8 mouse cellular contexts compared by ENCODE assay signal in genomic region chr7:28945416-28946270, GRCm38 (mm10). TPM values are rescaled to one million over a fixed set of nuclear protein-coding genes. Genes with fewer than 3 reads are reported as not detected.
DNase-seq lines count a peak whose midpoint lies in the region; ATAC-seq and TF ChIP-seq lines count a peak whose summit lies in the region.

No protein-coding gene starts in this region.

- peak; percentile 71 for DNase-seq in embryo, embryonic 10 days (ENCODE audit: low spot score)
- DNase-seq in hindbrain, embryonic 14.5 days (ENCODE audit: low spot score), result no peak
- DNase-seq in adrenal gland, adult 8-10 months, result no peak
- no peak for DNase-seq in frontal cortex, adult 2 months (ENCODE audit: extremely low spot score in 1 of 2, low spot score in 1 of 2)
- DNase-seq in left cerebral cortex, adult 18-20 months (ENCODE audit: low spot score in 2 of 2), result no peak
- no peak for DNase-seq in c-Kit-positive CD71-positive TER-119-positive erythroid progenitor cells, embryonic 14.5 days (ENCODE audit: low spot score)

- H3K36me3 ChIP-seq in ES-Bruce4 (ENCODE audit: control insufficient read depth, insufficient read depth, low read length, poor library complexity, severe bottlenecking), result peaks cover 28% of the 10 kb centered on the region; the same call in 1 of the 2 replicates
- peaks cover 3% of the 10 kb centered on the region; the same call in 1 of the 2 replicates for H3K36me3 ChIP-seq in hindbrain, embryonic 14.5 days (replicated peaks; ENCODE audit: control insufficient read depth, insufficient read depth)
- H3K36me3 ChIP-seq in liver, embryonic 16.5 days (ENCODE audit: control insufficient read depth, insufficient read depth), result no peaks in the 10 kb centered on the region; the same call in 1 of the 2 replicates

- H3K4me2 ChIP-seq in hindbrain, embryonic 14.5 days (replicated peaks), result no peak overlapping the region
- H3K4me2 ChIP-seq in liver, embryonic 16.5 days (ENCODE audit: low read depth, low read length), result no peak overlapping the region

- TF ChIP-seq POLR2A in ES-Bruce4 (IDR thresholded peaks at IDR 0.05; ENCODE audit: insufficient read depth, low read length), result no peak

- H3K27me3 ChIP-seq in ES-Bruce4 (ENCODE audit: control insufficient read depth, insufficient read depth, low read length, poor library complexity, severe bottlenecking), result no peaks in the 10 kb centered on the region
- H3K27me3 ChIP-seq in hindbrain, embryonic 14.5 days (ENCODE audit: control insufficient read depth, insufficient read depth, low read length), result no peaks in the 10 kb centered on the region
- no peaks in the 10 kb centered on the region for H3K27me3 ChIP-seq in liver, embryonic 16.5 days (ENCODE audit: control insufficient read depth, insufficient read depth, low read depth, low read length)

- no peaks in the 10 kb centered on the region for H3K9me3 ChIP-seq in ES-Bruce4 (replicated peaks; ENCODE audit: control insufficient read depth, insufficient read depth, low read length, poor library complexity, severe bottlenecking)
- H3K9me3 ChIP-seq in hindbrain, embryonic 14.5 days (ENCODE audit: control insufficient read depth, low read length), result no peaks in the 10 kb centered on the region
- H3K9me3 ChIP-seq in liver, embryonic 16.5 days (replicated peaks; ENCODE audit: control insufficient read depth, low read length), result no peaks in the 10 kb centered on the region

- ATAC-seq in hindbrain, embryonic 14.5 days (ENCODE audit: low FRiP score), result no peak
- peak; percentile 10; the same call in 1 of the 2 replicates for ATAC-seq in liver, embryonic 16.5 days (ENCODE audit: low read depth)

- 51% methylated on average over 10 of the region's 10 CpGs for WGBS in hindbrain, embryonic 14.5 days
- 57% methylated on average over 10 of the region's 10 CpGs for WGBS in liver, embryonic 16.5 days (ENCODE audit: insufficient replicate concordance)

- TF ChIP-seq EP300 in ES-Bruce4 (IDR thresholded peaks at IDR 0.05; ENCODE audit: insufficient read depth, low read depth, low read length), result peak; percentile 85

- no peak overlapping the region for H3K4me3 ChIP-seq in ES-Bruce4 (ENCODE audit: low read depth, low read length)
- H3K4me3 ChIP-seq in hindbrain, embryonic 14.5 days (replicated peaks; ENCODE audit: low read length), result no peak overlapping the region
- no peak overlapping the region for H3K4me3 ChIP-seq in liver, embryonic 16.5 days (ENCODE audit: low read depth, low read length)

- peaks cover 7% of the 10 kb centered on the region for H3K4me1 ChIP-seq in ES-Bruce4 (ENCODE audit: control insufficient read depth, insufficient read depth, low read length)
- peaks cover 17% of the 10 kb centered on the region for H3K4me1 ChIP-seq in hindbrain, embryonic 14.5 days (replicated peaks; ENCODE audit: control insufficient read depth, insufficient read depth, low read length)
- peaks cover 48% of the 10 kb centered on the region for H3K4me1 ChIP-seq in liver, embryonic 16.5 days (ENCODE audit: control insufficient read depth, low read depth, low read length)

- H3K9ac ChIP-seq in ES-Bruce4 (ENCODE audit: low read depth, poor library complexity, severe bottlenecking), result peak overlapping the region; percentile 46; the same call in 1 of the 2 replicates
- H3K9ac ChIP-seq in hindbrain, embryonic 14.5 days, result no peak overlapping the region
- no peak overlapping the region for H3K9ac ChIP-seq in liver, embryonic 16.5 days (ENCODE audit: low read depth, low read length)

- TF ChIP-seq CTCF in ES-Bruce4 (IDR thresholded peaks at IDR 0.05; ENCODE audit: low read depth, low read length), result no peak

- peak overlapping the region; percentile 90 for H3K27ac ChIP-seq in ES-Bruce4 (ENCODE audit: insufficient read depth, low read length)
- H3K27ac ChIP-seq in hindbrain, embryonic 14.5 days, result peak overlapping the region; percentile 61
- peak overlapping the region; percentile 57 for H3K27ac ChIP-seq in liver, embryonic 16.5 days (ENCODE audit: low read length)

RNA-seq across cellular contexts. Expression of gene Actn4, which starts 16.5 kb away (rescaled TPM):
- 318 and 324 TPM in 2 replicates for polyA plus RNA-seq in ES-Bruce4 (2011; ENCODE audit: insufficient read depth, insufficient read length, low read depth, missing spikeins)
- polyA plus RNA-seq in hindbrain, embryonic 14.5 days (2014; fragmentation: Nextera tagmentation; extraction: Ambion mirVana), result 133 and 147 TPM in 2 replicates
- polyA plus RNA-seq in liver, embryonic 16.5 days (2015; fragmentation: Nextera tagmentation; extraction: Ambion mirVana), result 130 and 137 TPM in 2 replicates
- 100 to 1,000 TPM; 184 to 285 (median 233) TPM for total RNA-seq in adrenal gland, adult 8-10 months (2022)
- 214 and 220 TPM in 2 replicates for polyA plus RNA-seq in frontal cortex, adult 2 months (2012; rRNA removed)
- 100 to 1,000 TPM; 192 TPM for total RNA-seq in left cerebral cortex, adult 18-20 months (2021)

RNA-seq across cellular contexts. Expression of gene Eif3k, which starts 36.0 kb away (rescaled TPM):
- 409 and 413 TPM in 2 replicates for polyA plus RNA-seq in ES-Bruce4 (2011; ENCODE audit: insufficient read depth, insufficient read length, low read depth, missing spikeins)
- polyA plus RNA-seq in hindbrain, embryonic 14.5 days (2014; fragmentation: Nextera tagmentation; extraction: Ambion mirVana), result 291 and 321 TPM in 2 replicates
- 195 and 205 TPM in 2 replicates for polyA plus RNA-seq in liver, embryonic 16.5 days (2015; fragmentation: Nextera tagmentation; extraction: Ambion mirVana)
- 100 to 1,000 TPM; 232 to 255 (median 240) TPM for total RNA-seq in adrenal gland, adult 8-10 months (2022)
- polyA plus RNA-seq in frontal cortex, adult 2 months (2012; rRNA removed), result 311 and 352 TPM in 2 replicates
- 100 to 1,000 TPM; 196 to 199 TPM for total RNA-seq in left cerebral cortex, adult 18-20 months (2021)

RNA-seq across cellular contexts. Expression of gene Map4k1, which starts 36.2 kb away (rescaled TPM):
- 33.2 and 36.3 TPM in 2 replicates for polyA plus RNA-seq in ES-Bruce4 (2011; ENCODE audit: insufficient read depth, insufficient read length, low read depth, missing spikeins)
- 8.6 and 10.4 TPM in 2 replicates for polyA plus RNA-seq in hindbrain, embryonic 14.5 days (2014; fragmentation: Nextera tagmentation; extraction: Ambion mirVana)
- 28.3 and 30.2 TPM in 2 replicates for polyA plus RNA-seq in liver, embryonic 16.5 days (2015; fragmentation: Nextera tagmentation; extraction: Ambion mirVana)
- 1 to 10 TPM; 1.4 to 3.9 (median 1.8) TPM for total RNA-seq in adrenal gland, adult 8-10 months (2022)
- polyA plus RNA-seq in frontal cortex, adult 2 months (2012; rRNA removed), result 3.1 and 3.8 TPM in 2 replicates
- total RNA-seq in left cerebral cortex, adult 18-20 months (2021), result 1 to 10 TPM; 1.0 to 1.7 TPM
